Mouse (Mus musculus) cerebellum, adult 11-12 months (tissue): Measurements from ENCODE around the gene Csk.
A peak's percentile ranks its signal among the peaks of the same experiment; 100 is the strongest.

Experiments
- DNase-seq: peaks from one replicate; pipeline ENCODE4 v3.0.0; 2022

The Csk gene

DNA sequence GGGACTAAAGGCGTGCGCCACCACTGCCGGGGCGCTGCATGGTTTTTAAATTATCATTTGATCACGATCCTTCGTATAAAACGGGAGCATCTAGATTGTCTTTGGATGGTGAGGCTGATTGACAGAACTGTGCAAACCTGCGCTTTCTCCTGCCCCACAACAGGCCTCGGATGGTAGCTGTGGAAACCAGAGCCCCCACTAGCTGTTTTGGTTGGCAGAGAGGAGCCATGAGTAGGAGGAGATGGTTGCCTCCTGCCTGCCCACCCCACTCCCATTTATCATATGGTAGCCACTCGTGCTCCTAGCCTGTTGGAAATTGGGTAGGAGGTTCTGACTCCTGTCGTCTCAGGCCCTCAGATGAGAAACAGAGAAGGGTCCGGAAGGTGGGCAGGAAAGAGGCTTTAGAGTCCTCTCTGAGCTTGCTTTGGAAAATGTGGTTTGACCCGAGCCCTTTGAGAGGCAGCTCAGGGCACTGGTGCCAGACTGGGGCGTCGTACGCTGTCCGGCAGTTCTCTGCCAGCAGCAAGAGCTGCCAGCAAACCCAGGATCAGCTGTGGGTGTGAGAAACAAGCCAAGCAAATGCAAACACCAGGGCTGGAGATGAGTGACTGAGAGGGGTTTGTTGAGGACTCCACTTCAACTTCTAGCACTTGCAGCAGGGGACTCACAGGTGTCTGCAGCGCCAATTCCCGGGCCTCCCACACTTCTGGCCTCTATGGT lies 3.4 kb upstream of the Csk start:
- no peak for DNase-seq

GRCm38 (mm10) chr9:57655749-57656148 lies 2.3 kb upstream of the Csk start:
- peak; percentile 89 for DNase-seq

DNA sequence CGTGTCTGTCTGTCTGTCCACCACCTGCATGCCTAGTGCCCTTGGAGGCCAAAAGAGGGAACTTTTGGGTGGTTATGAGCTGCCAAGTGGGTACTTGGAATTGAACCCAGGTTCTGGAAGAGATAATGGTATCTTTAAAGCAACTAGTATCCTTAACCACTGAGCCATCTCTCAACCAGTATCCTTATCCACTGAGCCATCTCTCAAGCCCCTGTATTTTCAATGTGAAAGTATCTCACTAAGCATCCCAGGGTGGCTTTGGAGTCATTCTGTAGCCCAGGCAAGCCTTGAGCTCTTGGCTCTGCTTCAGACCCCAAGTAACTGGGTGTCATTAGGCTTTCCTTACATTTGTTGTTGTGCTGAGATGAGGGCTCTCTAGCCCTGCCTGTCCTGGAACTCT lies 1.5 kb upstream of the Csk start:
- DNase-seq: no peak

DNA sequence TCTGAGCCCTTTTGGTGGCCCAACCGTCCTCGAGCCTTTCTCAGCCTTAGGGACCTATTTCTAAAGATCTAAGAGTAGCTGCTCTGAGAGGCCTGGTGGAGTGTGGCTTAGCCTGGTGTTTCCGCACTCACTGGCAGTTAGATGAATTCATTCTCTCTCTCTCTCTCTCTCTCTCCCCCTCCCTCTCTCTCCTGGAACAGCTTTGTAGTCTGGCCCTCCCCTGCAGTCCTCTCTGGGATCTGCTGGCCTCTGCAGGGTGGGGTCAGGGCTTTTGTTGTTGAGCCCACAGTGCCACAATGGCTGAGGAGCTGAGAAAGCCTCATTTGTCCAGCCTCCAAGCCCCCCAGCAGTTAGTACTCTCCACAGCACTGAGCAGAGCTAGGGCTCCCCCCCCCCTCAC lies 576 bp downstream of the Csk start:
- DNase-seq: no peak

- no peak for DNase-seq
Observed at GRCm38 (mm10) chr9:57652351-57652750, 1.1 kb downstream of the Csk start.

GRCm38 (mm10) chr9:57650786-57651311 lies 2.6 kb downstream of the Csk start:
- peak; percentile 50 for DNase-seq

DNA sequence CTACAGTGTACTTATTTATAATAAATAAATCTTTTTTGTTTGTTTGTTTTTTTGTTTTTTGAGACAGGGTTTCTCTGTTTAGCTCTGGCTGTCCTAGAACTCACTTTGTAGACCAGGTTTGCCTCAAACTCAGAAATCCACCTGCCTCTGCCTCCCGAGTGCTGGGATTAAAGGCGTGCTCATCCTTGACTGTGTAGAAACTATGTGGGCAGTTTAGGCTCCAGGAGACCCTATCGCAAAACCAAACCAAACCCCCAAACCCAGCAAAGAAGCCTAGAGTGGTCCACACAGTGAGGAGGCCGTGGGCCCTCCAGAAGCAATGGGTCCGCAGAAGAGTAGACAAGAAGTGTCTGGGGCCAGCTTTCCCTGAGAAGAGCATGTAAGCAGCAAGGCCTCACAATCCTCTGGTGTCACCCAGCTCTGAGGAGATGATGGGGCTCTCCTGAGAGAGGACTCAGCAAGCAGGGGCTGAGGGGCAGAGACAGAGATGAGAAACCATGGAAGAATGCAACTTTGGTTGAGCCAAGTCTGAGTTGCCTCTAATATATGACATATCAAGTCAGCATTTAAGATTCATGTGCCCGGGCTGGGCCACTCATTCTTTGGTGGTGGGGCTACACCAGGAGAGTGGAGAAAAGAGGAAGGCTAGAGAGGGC lies 3.2 kb downstream of the Csk start:
- no peak for DNase-seq

- no peak for DNase-seq
Observed at GRCm38 (mm10) chr9:57647286-57648108, 5.9 kb downstream of the Csk start.

GRCm38 (mm10) chr9:57646551-57647103 lies 6.8 kb downstream of the Csk start:
- no peak for DNase-seq

- DNase-seq: peak; percentile 89
Observed at GRCm38 (mm10) chr9:57644944-57645893, 8.2 kb downstream of the Csk start.

- DNase-seq: no peak
Observed at GRCm38 (mm10) chr9:57644442-57644943, 8.9 kb downstream of the Csk start.

DNA sequence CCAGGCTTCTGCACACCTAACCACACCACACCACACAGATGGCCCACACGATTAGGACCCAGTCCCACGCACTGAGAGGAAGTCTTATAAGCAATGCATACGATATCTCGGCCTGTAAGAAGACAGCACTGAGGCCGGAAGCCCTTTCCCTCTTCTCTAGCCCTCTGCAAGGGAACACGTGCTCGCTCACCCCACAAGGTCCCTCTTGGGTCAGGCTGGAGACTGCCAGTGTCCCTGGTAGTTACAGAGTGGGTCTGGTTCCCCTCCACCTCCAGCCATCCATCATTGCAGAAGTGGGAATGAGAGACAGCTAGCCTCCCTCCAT lies 9.6 kb downstream of the Csk start:
- no peak for DNase-seq

GRCm38 (mm10) chr9:57643169-57643855 lies 10.1 kb downstream of the Csk start:
- no peak for DNase-seq

GRCm38 (mm10) chr9:57641775-57642550 lies 11.5 kb downstream of the Csk start:
- DNase-seq: no peak

- no peak for DNase-seq
Observed at GRCm38 (mm10) chr9:57641022-57641421, 12.4 kb downstream of the Csk start.

GRCm38 (mm10) chr9:57640384-57640783 lies 13.0 kb downstream of the Csk start:
- no peak for DNase-seq

- no peak for DNase-seq
Observed at GRCm38 (mm10) chr9:57639661-57640328, 13.6 kb downstream of the Csk start.

GRCm38 (mm10) chr9:57638651-57639459 lies 14.6 kb downstream of the Csk start:
- DNase-seq: no peak

DNA sequence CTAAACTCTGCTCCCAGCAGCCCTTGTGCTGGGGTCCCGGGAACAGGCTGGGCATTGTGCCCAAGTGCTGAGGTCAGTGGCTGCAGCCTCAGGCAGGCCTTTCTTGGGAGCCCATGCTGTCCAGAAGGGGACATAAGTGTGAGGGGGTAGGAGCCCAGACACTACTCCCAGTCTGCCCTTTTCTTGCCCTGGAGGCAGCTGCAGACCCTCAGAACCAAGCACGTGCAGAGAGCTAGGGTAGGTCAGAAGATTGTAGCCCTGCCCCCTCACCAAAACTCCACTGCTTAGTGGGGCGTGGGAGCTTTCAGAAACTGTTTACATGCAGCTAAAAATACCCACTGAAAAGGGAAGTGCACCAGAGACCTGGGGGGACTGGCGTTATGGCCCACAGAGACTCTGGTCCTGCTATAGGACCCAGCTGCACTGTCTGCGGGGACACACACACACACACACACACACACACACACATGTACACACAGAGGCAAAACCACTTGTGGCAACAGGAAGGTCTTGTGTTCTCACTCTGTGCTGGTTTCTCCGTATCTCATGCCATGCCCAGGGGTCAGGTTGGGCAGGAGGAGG lies 15.6 kb downstream of the Csk start:
- DNase-seq: no peak
